In the genomic region with DNA sequence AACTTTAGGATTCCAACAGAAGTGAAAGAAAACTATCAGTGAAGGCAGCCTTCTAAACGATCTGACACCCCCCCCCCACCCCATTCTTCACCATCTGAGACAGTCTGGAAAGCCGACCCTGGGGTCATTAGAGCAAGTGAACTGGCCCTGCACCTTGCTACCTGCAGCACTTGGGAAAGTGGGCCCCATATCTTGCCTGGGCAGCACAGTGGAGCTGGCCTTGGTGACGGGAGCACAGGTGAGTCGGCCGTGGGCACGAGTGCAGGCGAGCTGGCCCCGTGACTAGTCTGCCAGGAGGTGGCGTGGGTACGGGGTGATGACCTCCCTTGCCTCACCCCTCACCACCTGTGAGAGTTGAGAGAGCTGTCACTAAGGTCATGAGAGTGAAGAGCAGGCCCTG, we compare ENCODE assay signal across 23 mouse cellular contexts.
DNase-seq lines count a peak whose midpoint lies in the region; ATAC-seq and TF ChIP-seq lines count a peak whose summit lies in the region.
"Had no signal": no experiment of that assay in that cellular context is flagged by ENCODE, and none has a peak within 500 bp of the region (broad histone marks: within the 10 kb centered on the region; RNA-seq: fewer than 3 reads in every experiment).

No protein-coding gene starts in this region.

- H3K4me3 ChIP-seq in lung, embryonic 16.5 days (ENCODE audit: low read length): no peak overlapping the region
- H3K4me3 ChIP-seq in intestine, embryonic 16.5 days (ENCODE audit: low read length): no peak overlapping the region
- peak overlapping the region; percentile 42; the same call in 1 of the 2 replicates for H3K4me3 ChIP-seq in small intestine, adult 2 months (ENCODE audit: low read depth, low read length)
- H3K4me3 ChIP-seq: embryonic facial prominence, embryonic 12.5 days; erythroblast, embryonic 14.5 days; gastrocnemius, adult 2 months; hindbrain, embryonic 12.5 days; liver, embryonic 13.5 days; midbrain, embryonic 10.5 days; neural tube, embryonic 15.5 days had no signal

- 72% methylated on average over 10 of the region's 10 CpGs for WGBS in lung, embryonic 16.5 days
- 81% methylated on average over 10 of the region's 10 CpGs for WGBS in intestine, embryonic 16.5 days
- 36% methylated on average over 10 of the region's 10 CpGs for WGBS in small intestine, adult 2 months

- peaks cover 2% of the 10 kb centered on the region; the same call in 1 of the 2 replicates for H3K4me1 ChIP-seq in lung, embryonic 16.5 days (replicated peaks; ENCODE audit: control insufficient read depth, insufficient read depth, low read length)
- H3K4me1 ChIP-seq in intestine, embryonic 16.5 days (ENCODE audit: control insufficient read depth, insufficient read depth, low read length): no peaks in the 10 kb centered on the region
- peaks cover 16% of the 10 kb centered on the region for H3K4me1 ChIP-seq in small intestine, adult 2 months (ENCODE audit: control insufficient read depth, insufficient read depth, insufficient read length, low read length)
- H3K4me1 ChIP-seq: embryonic facial prominence, embryonic 12.5 days; hindbrain, embryonic 12.5 days; liver, embryonic 13.5 days; midbrain, embryonic 10.5 days; neural tube, embryonic 15.5 days had no signal

- peak; percentile 83 for DNase-seq in heart, adult 11 months
- DNase-seq in heart, postnatal 14 days: no peak
- DNase-seq in lung, postnatal 14 days: no peak
- DNase-seq in cerebellum, adult 18-20 months: no peak
- DNase-seq: adrenal gland, postnatal 25 days; cerebellum, adult 9-11 months; kidney, adult 2 months; liver, embryonic 13.5 days; lung, adult 2 months; right cerebral cortex, adult 18-20 months; right cerebral cortex, postnatal 4 days had no signal

- no peak for TF ChIP-seq POLR2A in small intestine, adult 2 months (IDR thresholded peaks at IDR 0.05; ENCODE audit: low read depth, low read length)

- H3K9me3 ChIP-seq in lung, embryonic 16.5 days (ENCODE audit: control insufficient read depth, low read length): 0 out of 2 replicates have a peak, but pooled peaks cover 5% of the 10 kb centered on the region
- no peaks in the 10 kb centered on the region for H3K9me3 ChIP-seq in intestine, embryonic 16.5 days (ENCODE audit: control insufficient read depth, low read length)
- H3K9me3 ChIP-seq: embryonic facial prominence, embryonic 12.5 days; hindbrain, embryonic 12.5 days; liver, embryonic 13.5 days; midbrain, embryonic 10.5 days; neural tube, embryonic 15.5 days had no signal

- no peaks in the 10 kb centered on the region for H3K27me3 ChIP-seq in lung, embryonic 16.5 days (ENCODE audit: control insufficient read depth, insufficient read depth, low read depth, low read length)
- H3K27me3 ChIP-seq in intestine, embryonic 16.5 days (replicated peaks; ENCODE audit: control insufficient read depth, insufficient read depth, low read length): no peaks in the 10 kb centered on the region
- no peaks in the 10 kb centered on the region for H3K27me3 ChIP-seq in small intestine, adult 2 months (ENCODE audit: control insufficient read depth, insufficient read depth, low read length)
- H3K27me3 ChIP-seq: embryonic facial prominence, embryonic 12.5 days; hindbrain, embryonic 12.5 days; liver, embryonic 13.5 days; neural tube, embryonic 15.5 days had no signal

- H3K36me3 ChIP-seq in lung, embryonic 16.5 days (ENCODE audit: control insufficient read depth, insufficient read depth, low read length): no peaks in the 10 kb centered on the region
- H3K36me3 ChIP-seq in intestine, embryonic 16.5 days (ENCODE audit: control insufficient read depth, insufficient read depth, low read length): no peaks in the 10 kb centered on the region
- no peaks in the 10 kb centered on the region for H3K36me3 ChIP-seq in small intestine, adult 2 months (ENCODE audit: control insufficient read depth, insufficient read depth, low read length)
- H3K36me3 ChIP-seq: embryonic facial prominence, embryonic 12.5 days; hindbrain, embryonic 12.5 days; liver, embryonic 13.5 days; midbrain, embryonic 10.5 days; neural tube, embryonic 15.5 days had no signal

- ATAC-seq in lung, embryonic 16.5 days (ENCODE audit: low read depth): peak; percentile 51; the same call in 1 of the 2 replicates
- ATAC-seq in intestine, embryonic 16.5 days: 0 out of 2 replicates have a peak, but pooled peaks have one; percentile 53
- no peak for ATAC-seq in erythroblast, adult 5-6 weeks (replicated peaks; ENCODE audit: low FRiP score, poor library complexity, severe bottlenecking)
- ATAC-seq: forebrain, embryonic 14.5 days had no signal

- H3K27ac ChIP-seq in lung, embryonic 16.5 days (ENCODE audit: low read length): no peak overlapping the region
- no peak overlapping the region for H3K27ac ChIP-seq in intestine, embryonic 16.5 days (ENCODE audit: low read length)
- peak overlapping the region; percentile 71 for H3K27ac ChIP-seq in small intestine, adult 2 months (ENCODE audit: insufficient read depth, low read depth, low read length)
- H3K27ac ChIP-seq: embryonic facial prominence, embryonic 12.5 days; gastrocnemius, adult 2 months; hindbrain, embryonic 12.5 days; kidney, postnatal 0 days; liver, embryonic 13.5 days; midbrain, embryonic 10.5 days; neural tube, embryonic 15.5 days had no signal

- no peak overlapping the region for H3K9ac ChIP-seq in lung, embryonic 16.5 days (ENCODE audit: low read length)
- H3K9ac ChIP-seq in intestine, embryonic 16.5 days (ENCODE audit: low read depth, low read length): no peak overlapping the region
- H3K9ac ChIP-seq: embryonic facial prominence, embryonic 12.5 days; hindbrain, embryonic 12.5 days; liver, embryonic 13.5 days; neural tube, embryonic 15.5 days had no signal

- no peak overlapping the region for H3K4me2 ChIP-seq in lung, embryonic 16.5 days (ENCODE audit: low read depth, low read length)
- H3K4me2 ChIP-seq in intestine, embryonic 16.5 days (ENCODE audit: low read depth, low read length): no peak overlapping the region
- H3K4me2 ChIP-seq: embryonic facial prominence, embryonic 12.5 days; hindbrain, embryonic 12.5 days; liver, embryonic 13.5 days; neural tube, embryonic 15.5 days had no signal

- intact Hi-C loops in heart, postnatal 14 days (cut with DNase I): no loop called here

- TF ChIP-seq CTCF in small intestine, adult 2 months (IDR thresholded peaks at IDR 0.05; ENCODE audit: extremely low read depth, insufficient read length, insufficient replicate concordance, low read depth, low read length): no peak
